Mouse (Mus musculus): Measurements from ENCODE around the gene Cib2. TPM values are rescaled to one million over a fixed set of nuclear protein-coding genes. Genes with fewer than 3 reads are reported as not detected.
A peak's percentile ranks its signal among the peaks of the same experiment; 100 is the strongest.

Cib2 gene
- polyA plus RNA-seq, 1 experiment from 2014 or later: 19.1 TPM

GRCm38 (mm10) chr9:54502873-54503272 lies 57.1 kb downstream of the Cib2 start:
- Histone ChIP-seq H3K36me3 (replicated peaks) (no peaks in the 10 kb centered on the region), H3K4me2 (peak overlapping the region; percentile 87), H3K9me3 (no peaks in the 10 kb centered on the region), H3K4me1 (peaks cover 13% of the 10 kb centered on the region), H3K27me3 (peaks cover 10% of the 10 kb centered on the region), H3K4me3 (replicated peaks) (0 out of 2 replicates have a peak overlapping the region, but pooled peaks have one; percentile 3), H3K27ac (no peak overlapping the region), H3K9ac (no peak overlapping the region)
- no peak for ATAC-seq (ENCODE audit: low FRiP score)
- 5% methylated on average over 12 of the region's 12 CpGs for WGBS

GRCm38 (mm10) chr9:54502111-54502495 lies 57.9 kb downstream of the Cib2 start:
- no peak for ATAC-seq (ENCODE audit: low FRiP score)
- 2% methylated on average over 13 of the region's 13 CpGs for WGBS
- H3K36me3 ChIP-seq (replicated peaks): no peaks in the 10 kb centered on the region
- H3K9me3 ChIP-seq: no peaks in the 10 kb centered on the region
- H3K9ac ChIP-seq: 0 out of 2 replicates have a peak overlapping the region, but pooled peaks have one; percentile 88
- H3K27me3 ChIP-seq: peaks cover 10% of the 10 kb centered on the region
- H3K27ac ChIP-seq: no peak overlapping the region
- peak overlapping the region; percentile 80 for H3K4me3 ChIP-seq (replicated peaks)
- H3K4me2 ChIP-seq: peak overlapping the region; percentile 87
- peaks cover 13% of the 10 kb centered on the region for H3K4me1 ChIP-seq

GRCm38 (mm10) chr9:54501453-54502110 lies 58.4 kb downstream of the Cib2 start, which contains the start of gene Dmxl2:
Gene Dmxl2, minus strand, starts transcription at chr9:54501626.
- WGBS: under 1% methylated on average over 87 of the region's 99 CpGs
- Histone ChIP-seq H3K27ac (peak within 1 kb of the TSS; percentile 89), H3K9ac (peak within 1 kb of the TSS; percentile 88), H3K9me3 (no peaks in the 10 kb centered on the region), H3K36me3 (replicated peaks) (no peaks in the 10 kb centered on the region), H3K4me3 (replicated peaks) (peak within 1 kb of the TSS; percentile 80), H3K27me3 (peaks cover 10% of the 10 kb centered on the region), H3K4me1 (peaks cover 13% of the 10 kb centered on the region), H3K4me2 (peak within 1 kb of the TSS; percentile 87)
- ATAC-seq (ENCODE audit: low FRiP score): peak; percentile 91

- peak overlapping the region; percentile 88 for H3K9ac ChIP-seq
- peak overlapping the region; percentile 87 for H3K4me2 ChIP-seq
- peak overlapping the region; percentile 80 for H3K4me3 ChIP-seq (replicated peaks)
- H3K27me3 ChIP-seq: peaks cover 10% of the 10 kb centered on the region
- no peaks in the 10 kb centered on the region for H3K9me3 ChIP-seq
- no peaks in the 10 kb centered on the region for H3K36me3 ChIP-seq (replicated peaks)
- ATAC-seq (ENCODE audit: low FRiP score): peak; percentile 76
- peaks cover 13% of the 10 kb centered on the region for H3K4me1 ChIP-seq
- under 1% methylated on average over 42 of the region's 43 CpGs for WGBS
- peak overlapping the region; percentile 89 for H3K27ac ChIP-seq
Measured at GRCm38 (mm10) chr9:54500832-54501452, 59.1 kb downstream of the Cib2 start.

- ATAC-seq (ENCODE audit: low FRiP score): no peak
- Histone ChIP-seq H3K27ac (no peak overlapping the region), H3K4me1 (peaks cover 13% of the 10 kb centered on the region), H3K36me3 (replicated peaks) (no peaks in the 10 kb centered on the region), H3K9ac (no peak overlapping the region), H3K27me3 (peaks cover 10% of the 10 kb centered on the region), H3K4me2 (no peak overlapping the region), H3K9me3 (no peaks in the 10 kb centered on the region), H3K4me3 (replicated peaks) (no peak overlapping the region)
- 83% methylated on average over 3 of the region's 3 CpGs for WGBS
Measured at GRCm38 (mm10) chr9:54499791-54500190, 60.2 kb downstream of the Cib2 start.

GRCm38 (mm10) chr9:54499291-54499690 lies 60.7 kb downstream of the Cib2 start:
- 89% methylated on average over 6 of the region's 6 CpGs for WGBS
- Histone ChIP-seq H3K27ac (no peak overlapping the region), H3K9ac (no peak overlapping the region), H3K4me2 (no peak overlapping the region), H3K36me3 (replicated peaks) (no peaks in the 10 kb centered on the region), H3K9me3 (no peaks in the 10 kb centered on the region), H3K4me1 (peaks cover 13% of the 10 kb centered on the region), H3K27me3 (peaks cover 10% of the 10 kb centered on the region), H3K4me3 (replicated peaks) (no peak overlapping the region)
- no peak for ATAC-seq (ENCODE audit: low FRiP score)

Other genes with a start within 250 kb of the Cib2 start
- 19.4 and 21.0 TPM in 2 replicates for gene Dmxl2, start 58.6 kb downstream of the Cib2 start, polyA plus RNA-seq (2016; fragmentation: Nextera tagmentation; extraction: Ambion mirVana)
- gene Sh2d7, start 21.2 kb downstream of the Cib2 start, polyA plus RNA-seq (2016; fragmentation: Nextera tagmentation; extraction: Ambion mirVana): 0.09 TPM in 1 of 2 replicates, not detected in the other
- 109 and 122 TPM in 2 replicates for gene Idh3a, start 26.1 kb upstream of the Cib2 start, polyA plus RNA-seq (2016; fragmentation: Nextera tagmentation; extraction: Ambion mirVana)
- 14.9 and 22.6 TPM in 2 replicates for gene Acsbg1, start 101.7 kb upstream of the Cib2 start, polyA plus RNA-seq (2016; fragmentation: Nextera tagmentation; extraction: Ambion mirVana)
- 2.8 and 3.1 TPM in 2 replicates for gene Dnaja4, start 138.7 kb upstream of the Cib2 start, polyA plus RNA-seq (2016; fragmentation: Nextera tagmentation; extraction: Ambion mirVana)
- gene Wdr61, start 174.3 kb upstream of the Cib2 start, polyA plus RNA-seq (2016; fragmentation: Nextera tagmentation; extraction: Ambion mirVana): 140 and 142 TPM in 2 replicates
- gene Crabp1, start 204.5 kb upstream of the Cib2 start, polyA plus RNA-seq (2016; fragmentation: Nextera tagmentation; extraction: Ambion mirVana): 106 and 133 TPM in 2 replicates